Mouse (Mus musculus) forebrain, embryonic 11.5 days (tissue): ENCODE data around the gene Rnf216. TPM values are rescaled to one million over a fixed set of nuclear protein-coding genes. Genes with fewer than 3 reads are reported as not detected.
"Not testable (repeated sequence)": the region's sequence is repeated elsewhere in the genome, so short reads cannot be mapped to it uniquely, and the experiment has no call there.

Source experiments
- ATAC-seq: fragments of 200-750 bp; cut with Nextera tagmentation; replicated peaks from 2 replicates; pipeline ENCODE4 v1.8.0; 2017; ENCODE audit warnings: moderate TSS enrichment; ENCODE audit not compliant: low FRiP score
- DNase-seq: peaks from one replicate; pipeline ENCODE4 v3.0.0-alpha.2; 2017; ENCODE audit warnings: low spot score
- H3K27ac ChIP-seq: fragments of 300-500 bp; sonication (generic); 2 replicates; pipeline ENCODE4 v1.5.1; 2014; ENCODE audit warnings: low read depth, low read length
- H3K27me3 ChIP-seq: fragments of 300-500 bp; sonication (generic); 2 replicates; pipeline ENCODE4 v1.6.1; 2014; ENCODE audit warnings: mild to moderate bottlenecking, low read length, mixed read lengths; ENCODE audit not compliant: control insufficient read depth, insufficient read depth
- H3K36me3 ChIP-seq: fragments of 300-500 bp; sonication (generic); 2 replicates; pipeline ENCODE4 v1.6.1; 2014; ENCODE audit warnings: mild to moderate bottlenecking, low read length, moderate library complexity, mixed read lengths; ENCODE audit not compliant: control insufficient read depth, insufficient read depth
- H3K4me1 ChIP-seq: fragments of 300-500 bp; sonication (generic); replicated peaks from 2 replicates; pipeline ENCODE4 v1.6.1; 2014; ENCODE audit warnings: low read length, mixed read lengths; ENCODE audit not compliant: control insufficient read depth, insufficient read depth
- H3K4me2 ChIP-seq: fragments of 300-500 bp; sonication (generic); 2 replicates; pipeline ENCODE4 v1.6.1; 2014; ENCODE audit warnings: low read depth, mild to moderate bottlenecking, low read length, moderate library complexity, mixed read lengths; ENCODE audit not compliant: severe bottlenecking
- H3K4me3 ChIP-seq: fragments of 300-500 bp; sonication (generic); 2 replicates; pipeline ENCODE4 v1.5.1; 2014; ENCODE audit warnings: low read depth, low read length
- H3K9ac ChIP-seq: fragments of 300-500 bp; sonication (generic); 2 replicates; pipeline ENCODE4 v1.6.1; 2014; ENCODE audit warnings: low read length
- H3K9me3 ChIP-seq: fragments of 300-500 bp; sonication (generic); 2 replicates; pipeline ENCODE4 v1.6.1; 2016; ENCODE audit warnings: low read length, mixed read lengths; ENCODE audit not compliant: control insufficient read depth
- WGBS: fragments of 180-500 bp; shearing (Covaris S2); extraction: QIAGEN DNeasy Blood & Tissue Kit; methylation state at CpG from one replicate; pipeline ENCODE4 v1.1.7; 2014; 5-methylcytosine and 5-hydroxymethylcytosine counted together
- polyA plus RNA-seq: library from polyadenylated mRNA; unstranded; fragments of >200 nt; fragmentation: Nextera tagmentation; extraction: Ambion mirVana; gene quantifications from 2 replicates; pipeline ENCODE4 v1.2.1, GENCODE M21; 2014

Rnf216 gene
- polyA plus RNA-seq, 1 experiment from 2014 or later: 42.7 TPM

DNA sequence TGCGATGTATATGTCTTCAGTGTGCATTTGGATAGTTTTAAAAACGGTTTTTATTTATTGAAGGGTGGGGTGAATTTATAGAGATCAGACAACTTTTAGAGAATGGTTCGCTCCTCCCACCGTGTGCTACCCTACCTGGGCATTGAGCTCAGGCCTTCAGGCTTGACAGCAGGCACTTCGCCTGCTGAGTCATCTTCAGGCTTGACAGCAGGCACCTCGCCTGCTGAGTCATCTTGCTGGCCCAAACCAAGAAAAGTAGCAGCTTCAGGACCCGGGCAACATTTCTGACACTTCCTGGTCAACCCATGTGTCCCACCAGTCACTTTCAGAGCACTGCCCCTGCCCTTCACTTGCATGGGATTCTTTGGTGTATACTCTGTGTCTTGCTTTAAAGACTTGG is 22.2 kb upstream of the Rnf216 start:
- Histone ChIP-seq H3K36me3 (no peaks in the 10 kb centered on the region), H3K4me1 (no peaks in the 10 kb centered on the region), H3K9ac (no peak overlapping the region), H3K27ac (no peak overlapping the region), H3K4me3 (no peak overlapping the region), H3K27me3 (no peaks in the 10 kb centered on the region), H3K4me2 (no peak overlapping the region), H3K9me3 (no peaks in the 10 kb centered on the region)
- WGBS: 89% methylated on average over 7 of the region's 7 CpGs
- DNase-seq (no peak), ATAC-seq (no peak)

DNA sequence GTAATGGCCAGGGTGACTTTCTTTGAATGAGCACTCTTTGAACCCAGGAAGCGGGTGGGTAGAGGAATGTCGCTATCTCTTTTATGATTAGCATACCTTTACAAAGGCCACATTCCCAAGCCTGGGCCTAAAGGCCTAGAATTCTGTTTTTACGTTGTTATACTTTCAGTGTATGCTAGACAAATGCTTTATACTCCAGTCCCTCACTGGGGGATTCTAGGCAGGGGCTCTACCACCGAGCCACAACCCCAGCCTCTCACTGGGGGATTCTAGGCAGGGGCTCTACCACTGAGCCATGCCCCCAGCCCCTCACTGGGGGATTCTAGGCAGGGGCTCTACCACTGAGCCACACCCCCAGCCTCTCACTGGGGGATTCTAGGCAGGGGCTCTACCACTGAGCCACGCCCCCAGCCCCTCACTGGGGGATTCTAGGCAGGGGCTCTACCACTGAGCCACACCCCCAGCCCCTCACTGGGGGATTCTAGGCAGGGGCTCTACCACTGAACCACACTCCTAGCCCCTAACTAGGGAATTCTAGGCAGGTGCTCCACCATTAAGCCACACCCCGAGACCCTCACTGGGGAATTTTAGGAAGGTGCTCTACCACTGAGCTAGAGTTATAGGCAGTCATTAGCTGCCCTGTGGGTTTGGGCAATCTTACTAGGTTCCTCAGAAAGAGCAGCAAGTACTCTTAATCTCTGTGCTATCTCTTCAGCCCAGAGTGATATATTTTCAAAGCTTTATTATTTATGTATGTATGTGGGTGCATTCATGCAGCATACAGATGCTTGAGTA is 21.6 kb upstream of the Rnf216 start:
- not testable (repeated sequence) for H3K9me3 ChIP-seq

DNA sequence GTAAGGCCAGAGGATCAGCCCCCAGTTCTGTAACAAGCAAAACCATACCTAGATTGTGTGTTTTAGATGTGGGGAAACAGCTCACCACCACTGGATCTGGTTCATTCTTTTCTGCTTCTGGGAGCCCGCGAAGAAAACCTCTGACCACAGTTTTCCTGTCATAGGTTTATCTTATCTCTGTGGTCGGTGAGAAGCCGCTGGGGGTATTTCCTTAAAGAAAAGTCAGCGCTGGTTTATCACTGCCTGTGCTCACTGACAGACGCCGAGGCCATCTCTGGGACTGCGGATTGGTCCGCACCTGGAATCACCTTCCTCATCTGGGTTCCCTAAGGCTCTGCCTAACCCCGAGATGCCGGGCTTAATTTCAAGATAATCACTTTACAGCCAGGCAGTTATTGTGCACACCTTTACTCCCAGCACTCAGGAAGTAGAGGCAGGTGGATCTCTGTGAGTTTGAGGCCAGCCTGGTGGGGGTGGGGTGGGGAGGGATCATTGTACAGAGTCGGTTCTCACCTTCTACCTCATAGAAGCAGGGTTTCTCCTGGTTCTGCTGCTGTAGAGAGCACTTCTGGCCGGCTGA is 20.2 kb upstream of the Rnf216 start:
- Histone ChIP-seq H3K4me2 (no peak overlapping the region), H3K4me1 (no peaks in the 10 kb centered on the region), H3K36me3 (no peaks in the 10 kb centered on the region), H3K4me3 (no peak overlapping the region), H3K9ac (no peak overlapping the region), H3K9me3 (no peaks in the 10 kb centered on the region), H3K27me3 (no peaks in the 10 kb centered on the region), H3K27ac (no peak overlapping the region)
- no peak for DNase-seq
- 84% methylated on average over 13 of the region's 13 CpGs for WGBS
- no peak for ATAC-seq

More for the DNA sequence above, 21.6 kb upstream of the Rnf216 start:
- not testable (repeated sequence) for DNase-seq, H3K27me3 ChIP-seq, H3K4me1 ChIP-seq, H3K27ac ChIP-seq, H3K9ac ChIP-seq, ATAC-seq, H3K36me3 ChIP-seq, H3K4me2 ChIP-seq, H3K4me3 ChIP-seq
- WGBS: 76% methylated on average over 3 of the region's 6 CpGs

DNA sequence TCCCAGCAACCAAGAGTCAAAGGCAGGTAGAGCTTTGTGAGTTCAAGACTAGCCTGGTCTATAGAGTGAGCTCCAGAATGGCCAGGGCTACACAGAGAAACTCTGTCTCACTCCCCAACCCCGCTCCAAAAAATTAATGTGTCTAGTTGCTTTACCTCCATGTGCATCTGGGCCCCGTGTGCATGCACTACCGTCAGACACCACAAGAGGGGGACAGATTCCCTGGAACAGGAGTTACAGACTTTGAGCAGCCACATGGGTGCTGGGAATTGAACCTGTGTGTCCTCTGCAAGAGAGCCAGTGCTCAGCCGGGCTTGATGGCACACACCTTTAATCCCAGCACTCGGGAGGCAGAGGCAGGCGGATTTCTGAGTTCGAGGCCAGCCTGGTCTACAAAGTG is 17.5 kb upstream of the Rnf216 start:
- Histone ChIP-seq H3K4me1 (0 out of 2 replicates have a peak, but pooled peaks cover under 1% of the 10 kb centered on the region), H3K27ac (no peak overlapping the region), H3K36me3 (no peaks in the 10 kb centered on the region), H3K4me2 (no peak overlapping the region), H3K9me3 (no peaks in the 10 kb centered on the region), H3K27me3 (no peaks in the 10 kb centered on the region), H3K4me3 (no peak overlapping the region), H3K9ac (no peak overlapping the region)
- 87% methylated on average over 7 of the region's 7 CpGs for WGBS
- ATAC-seq (no peak), DNase-seq (no peak)

DNA sequence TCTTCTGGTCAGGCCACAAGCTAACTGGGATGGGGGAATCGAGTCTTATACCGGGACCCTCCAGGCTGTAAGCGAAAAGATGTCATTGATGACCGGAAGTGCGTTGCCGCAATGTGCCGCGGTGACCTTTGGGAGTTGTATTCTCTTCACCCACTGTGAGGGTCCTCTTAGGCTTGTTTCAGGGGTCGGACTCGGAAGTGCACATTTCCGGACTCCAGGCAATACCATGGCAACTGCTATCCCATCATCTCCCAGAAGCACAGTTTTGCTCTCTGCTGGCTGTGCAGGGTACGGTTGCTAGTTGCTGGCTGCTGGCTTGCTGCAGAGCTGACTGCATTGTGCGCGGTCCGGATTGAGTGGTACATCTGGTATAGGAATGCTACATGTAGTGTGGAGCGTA is 16.3 kb upstream of the Rnf216 start:
- H3K27me3 ChIP-seq: no peaks in the 10 kb centered on the region
- H3K4me2 ChIP-seq: no peak overlapping the region
- H3K4me1 ChIP-seq: 0 out of 2 replicates have a peak, but pooled peaks cover 2% of the 10 kb centered on the region
- H3K36me3 ChIP-seq: no peaks in the 10 kb centered on the region
- 92% methylated on average over 16 of the region's 16 CpGs for WGBS
- no peak for DNase-seq
- H3K27ac ChIP-seq: no peak overlapping the region
- H3K4me3 ChIP-seq: no peak overlapping the region
- H3K9me3 ChIP-seq: no peaks in the 10 kb centered on the region
- no peak overlapping the region for H3K9ac ChIP-seq
- ATAC-seq: no peak

DNA sequence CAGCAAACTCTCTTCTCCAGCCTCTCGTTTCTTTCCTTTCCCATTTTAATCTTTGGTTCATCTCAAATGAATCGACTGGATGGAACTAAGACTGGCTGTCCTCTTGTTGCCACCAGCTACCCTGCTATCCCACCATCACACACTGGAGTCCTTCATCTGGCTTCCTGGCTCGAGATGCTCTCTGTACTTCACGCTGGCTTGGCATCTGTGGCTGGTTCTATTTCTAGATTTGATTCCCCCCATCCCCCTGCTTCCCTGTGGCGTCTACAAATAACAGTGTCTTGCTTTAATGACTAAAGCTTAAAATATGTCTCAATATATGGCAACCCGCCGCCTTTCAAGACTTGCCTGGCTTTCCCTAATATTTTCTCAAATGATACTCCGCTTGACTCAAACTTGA is 15.0 kb upstream of the Rnf216 start:
- no peaks in the 10 kb centered on the region for H3K9me3 ChIP-seq

DNA sequence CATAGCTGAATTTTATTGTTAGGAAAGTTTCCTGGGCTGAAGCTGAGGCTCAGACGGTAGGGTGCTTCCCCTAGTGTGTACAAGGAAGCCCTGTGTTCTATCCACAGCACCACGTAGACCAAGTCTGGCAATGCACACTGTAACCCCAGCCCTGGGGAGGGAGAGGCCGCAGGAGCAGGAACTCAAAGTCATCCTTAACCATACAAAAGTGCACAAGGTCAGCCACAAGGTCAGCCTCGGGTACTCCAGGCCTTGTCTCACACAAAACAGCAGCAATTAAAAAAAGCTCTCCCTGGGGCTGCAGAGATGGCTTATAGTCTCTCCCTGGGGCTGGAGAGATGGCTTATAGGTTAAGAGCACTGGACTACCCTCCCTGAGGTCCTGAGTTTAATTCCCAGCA is 14.1 kb upstream of the Rnf216 start:
- no peak overlapping the region for H3K4me3 ChIP-seq
- WGBS: 76% methylated on average over 4 of the region's 4 CpGs
- no peak for ATAC-seq

More for the DNA sequence above, 15.0 kb upstream of the Rnf216 start:
- Histone ChIP-seq H3K9ac (no peak overlapping the region), H3K4me1 (0 out of 2 replicates have a peak, but pooled peaks cover 2% of the 10 kb centered on the region), H3K4me2 (no peak overlapping the region), H3K36me3 (no peaks in the 10 kb centered on the region), H3K4me3 (no peak overlapping the region), H3K27me3 (no peaks in the 10 kb centered on the region), H3K27ac (no peak overlapping the region)
- ATAC-seq (no peak), DNase-seq (no peak)
- 84% methylated on average over 8 of the region's 8 CpGs for WGBS

DNA sequence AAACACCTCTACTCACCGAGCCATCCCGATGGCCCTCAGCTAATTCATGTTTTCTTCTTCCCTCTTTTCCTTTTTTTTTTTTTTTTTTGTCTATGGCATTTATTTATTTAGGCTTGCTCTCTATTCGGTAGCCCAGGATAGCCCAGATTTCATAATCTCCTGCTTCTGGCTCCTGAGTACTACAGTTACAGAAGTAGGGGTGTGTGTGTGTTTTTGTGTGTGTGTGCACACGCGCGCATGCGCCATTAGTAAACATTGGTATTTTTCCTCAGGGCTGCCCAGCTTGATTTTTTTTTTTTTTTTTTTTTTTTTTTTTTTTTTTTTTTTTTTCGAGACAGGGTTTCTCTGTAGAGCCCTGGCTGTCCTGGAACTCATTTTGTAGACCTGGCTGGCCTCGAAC is 13.3 kb upstream of the Rnf216 start:
- Histone ChIP-seq H3K9ac (no peak overlapping the region), H3K27ac (no peak overlapping the region), H3K27me3 (no peaks in the 10 kb centered on the region), H3K4me2 (no peak overlapping the region), H3K4me3 (no peak overlapping the region), H3K36me3 (no peaks in the 10 kb centered on the region), H3K4me1 (0 out of 2 replicates have a peak, but pooled peaks cover 2% of the 10 kb centered on the region), H3K9me3 (no peaks in the 10 kb centered on the region)
- DNase-seq: no peak
- ATAC-seq: no peak
- WGBS: 94% methylated on average over 9 of the region's 9 CpGs

More for the DNA sequence above, 14.1 kb upstream of the Rnf216 start:
- Histone ChIP-seq H3K9ac (no peak overlapping the region), H3K27me3 (no peaks in the 10 kb centered on the region), H3K9me3 (no peaks in the 10 kb centered on the region), H3K4me1 (0 out of 2 replicates have a peak, but pooled peaks cover 2% of the 10 kb centered on the region), H3K36me3 (no peaks in the 10 kb centered on the region), H3K4me2 (no peak overlapping the region), H3K27ac (no peak overlapping the region)
- DNase-seq: no peak
